Mouse (Mus musculus): ENCODE measurements at regions not wholly inside any gene's neighbourhood (a gene's known extent, or its start where the extent isn't known, plus 50 kb on each side); places are given as distances from the start of the nearest gene placed in this dataset.

GRCm38 (mm10) chrX:161653106-161653505, 63.8 kb upstream of the Rai2 start:
- H3K27me3 ChIP-seq, result peaks cover 40% of the 10 kb centered on the region
- 75% methylated on average over 2 of the region's 2 CpGs for WGBS
- ATAC-seq (ENCODE audit: low FRiP score), result no peak

DNA sequence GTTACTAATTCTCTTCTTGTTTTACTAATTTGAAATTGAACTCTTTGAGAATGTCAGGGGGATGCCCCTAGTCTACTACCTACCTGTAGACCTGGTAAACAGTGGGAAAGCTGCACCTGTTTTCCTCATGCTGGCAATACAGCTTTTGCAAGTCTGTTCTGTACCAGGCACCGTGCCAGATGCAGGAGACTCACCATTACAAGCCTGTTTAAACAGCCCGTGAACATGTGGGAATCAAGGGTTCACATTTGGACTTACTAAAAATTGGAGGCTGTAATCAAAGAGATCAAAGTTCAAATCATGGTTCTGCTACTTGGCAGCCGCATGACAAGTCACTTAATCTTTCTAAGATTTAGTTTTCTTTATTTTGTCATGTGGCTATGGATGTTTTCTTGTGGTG, 56.8 kb upstream of the Rai2 start:
- H3K9me3 ChIP-seq (replicated peaks), result no peaks in the 10 kb centered on the region
- H3K27ac ChIP-seq, result no peak overlapping the region
- peaks cover 9% of the 10 kb centered on the region for H3K27me3 ChIP-seq
- no peak overlapping the region for H3K4me2 ChIP-seq (replicated peaks)
- WGBS, result 81% methylated on average over 3 of the region's 3 CpGs
- no peaks in the 10 kb centered on the region for H3K4me1 ChIP-seq
- no peak for ATAC-seq (ENCODE audit: low FRiP score)
- H3K9ac ChIP-seq, result no peak overlapping the region
- no peaks in the 10 kb centered on the region for H3K36me3 ChIP-seq
- H3K4me3 ChIP-seq, result no peak overlapping the region

More at GRCm38 (mm10) chrX:161653106-161653505, 63.8 kb upstream of the Rai2 start:
- no peaks in the 10 kb centered on the region for H3K4me1 ChIP-seq
- no peak overlapping the region for H3K9ac ChIP-seq
- no peaks in the 10 kb centered on the region for H3K9me3 ChIP-seq (replicated peaks)
- no peak overlapping the region for H3K27ac ChIP-seq
- no peaks in the 10 kb centered on the region for H3K36me3 ChIP-seq
- no peak overlapping the region for H3K4me3 ChIP-seq
- H3K4me2 ChIP-seq (replicated peaks), result no peak overlapping the region

- no peaks in the 10 kb centered on the region for H3K9me3 ChIP-seq (replicated peaks)
- peaks cover 5% of the 10 kb centered on the region; the same call in 1 of the 2 replicates for H3K27me3 ChIP-seq
- H3K9ac ChIP-seq, result no peak overlapping the region
- no peak overlapping the region for H3K4me3 ChIP-seq
- no peak for ATAC-seq (ENCODE audit: low FRiP score)
- no peaks in the 10 kb centered on the region for H3K4me1 ChIP-seq
- H3K36me3 ChIP-seq, result no peaks in the 10 kb centered on the region
- no peak overlapping the region for H3K27ac ChIP-seq
- 82% methylated on average over 2 of the region's 2 CpGs for WGBS
- no peak overlapping the region for H3K4me2 ChIP-seq (replicated peaks)
Observed at GRCm38 (mm10) chrX:161661936-161662335, 54.9 kb upstream of the Rai2 start.

Data from hindbrain, embryonic 12.5 days (tissue).